Mouse (Mus musculus) stomach, postnatal 0 days (tissue): ENCODE data around the gene Ifrd2. TPM values are rescaled to one million over a fixed set of nuclear protein-coding genes. Genes with fewer than 3 reads are reported as not detected.

Experiments used
- ATAC-seq: fragments of 200-750 bp; cut with Nextera tagmentation; 2 replicates; pipeline ENCODE4 v1.8.0; 2017; ENCODE audit not compliant: low FRiP score, low TSS enrichment
- DNase-seq: peaks from one replicate; pipeline ENCODE4 v3.0.0-alpha.2; 2016; ENCODE audit warnings: low spot score
- H3K27ac ChIP-seq: fragments of 300-500 bp; sonication (generic); replicated peaks from 2 replicates; pipeline ENCODE4 v1.5.1; 2014; ENCODE audit warnings: mild to moderate bottlenecking, control low read depth
- H3K27me3 ChIP-seq: fragments of 300-500 bp; sonication (generic); 2 replicates; pipeline ENCODE4 v1.6.1; 2014; ENCODE audit warnings: low read length; ENCODE audit not compliant: control insufficient read depth, insufficient read depth
- H3K36me3 ChIP-seq: fragments of 300-500 bp; sonication (generic); 2 replicates; pipeline ENCODE4 v1.6.1; 2014; ENCODE audit warnings: low read length, mixed read lengths; ENCODE audit not compliant: control insufficient read depth, insufficient read depth
- H3K4me1 ChIP-seq: fragments of 300-500 bp; sonication (generic); replicated peaks from 2 replicates; pipeline ENCODE4 v1.6.1; 2014; ENCODE audit warnings: antibody characterized with exemption; ENCODE audit not compliant: control insufficient read depth, insufficient read depth
- H3K4me2 ChIP-seq: fragments of 300-500 bp; sonication (generic); replicated peaks from 2 replicates; pipeline ENCODE4 v1.6.1; 2014; ENCODE audit warnings: low read depth, mild to moderate bottlenecking, control low read depth, moderate library complexity
- H3K4me3 ChIP-seq: fragments of 300-500 bp; sonication (generic); 2 replicates; pipeline ENCODE4 v1.5.1; 2014; ENCODE audit warnings: low read depth, low read length, control low read depth
- H3K9ac ChIP-seq: fragments of 300-500 bp; sonication (generic); 2 replicates; pipeline ENCODE4 v1.6.1; 2014; ENCODE audit warnings: mild to moderate bottlenecking, low read length, control low read depth, mixed read lengths
- H3K9me3 ChIP-seq: fragments of 300-500 bp; sonication (generic); 2 replicates; pipeline ENCODE4 v1.6.1; 2016; ENCODE audit warnings: low read length; ENCODE audit not compliant: control insufficient read depth
- CTCF ChIP-seq: IDR thresholded peaks from 2 replicates; pipeline ENCODE4 v1.5.1; 2016; ENCODE audit warnings: antibody characterized with exemption, low read depth, mild to moderate bottlenecking, moderate library complexity
- EP300 ChIP-seq: optimal IDR thresholded peaks from 2 replicates; pipeline ENCODE3; 2016; ENCODE audit warnings: antibody characterized with exemption
- WGBS: fragments of 180-500 bp; shearing (Covaris S2); extraction: QIAGEN DNeasy Blood & Tissue Kit; methylation state at CpG from one replicate; pipeline ENCODE4 v1.1.7; 2014; 5-methylcytosine and 5-hydroxymethylcytosine counted together
- polyA plus RNA-seq: library from polyadenylated mRNA; unstranded; fragments of >200 nt; fragmentation: Nextera tagmentation; extraction: Ambion mirVana; gene quantifications from 2 replicates; pipeline ENCODE4 v1.2.1, GENCODE M21; 2015

The Ifrd2 gene
- polyA plus RNA-seq, 1 experiment from 2014 or later: 35.5 TPM

DNA sequence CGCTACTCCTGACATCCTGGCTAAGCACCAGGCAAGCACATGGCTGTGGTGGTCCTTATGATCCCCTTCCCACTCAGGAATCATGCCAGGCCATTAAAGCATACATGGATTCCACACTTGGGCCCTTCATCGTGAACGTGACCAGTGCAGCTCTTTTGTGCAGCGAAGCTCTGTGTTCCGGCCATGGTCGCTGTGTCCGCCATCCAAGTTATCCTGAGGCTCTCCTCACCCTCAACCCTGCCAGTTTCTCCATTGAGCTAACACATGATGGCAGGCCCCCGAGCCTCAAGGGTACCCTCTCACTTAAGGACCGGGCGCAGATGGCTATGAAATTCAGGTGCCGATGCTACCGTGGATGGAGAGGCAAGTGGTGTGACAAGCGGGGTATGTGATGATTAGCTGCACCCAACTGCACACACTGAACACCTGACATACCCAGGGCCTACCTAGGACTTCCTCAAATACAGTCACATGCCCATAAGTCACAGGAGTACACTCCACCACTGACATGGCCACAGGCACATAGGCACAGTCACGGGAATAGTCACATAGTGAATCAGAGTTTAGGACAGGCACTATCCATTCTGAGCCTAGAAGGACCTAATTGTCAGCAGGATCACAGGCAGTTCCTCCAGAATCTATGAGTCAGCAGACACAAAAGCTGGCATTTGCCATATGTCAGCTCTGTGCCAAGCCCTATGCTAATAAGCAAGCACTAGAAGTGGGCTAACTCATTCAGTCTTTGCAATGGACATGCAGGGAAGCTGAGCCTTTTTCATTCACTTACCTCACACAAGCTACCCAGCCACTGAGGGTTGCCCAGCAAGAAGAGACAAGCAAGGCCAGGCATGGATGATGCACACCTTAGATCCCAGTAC lies 8.2 kb upstream of the Ifrd2 start:
- Histone ChIP-seq H3K27me3 (no peaks in the 10 kb centered on the region), H3K27ac (peak overlapping the region; percentile 96), H3K4me1 (peaks cover 8% of the 10 kb centered on the region), H3K4me3 (no peak overlapping the region), H3K4me2 (no peak overlapping the region), H3K36me3 (no peaks in the 10 kb centered on the region), H3K9me3 (no peaks in the 10 kb centered on the region), H3K9ac (peak overlapping the region; percentile 23)
- TF ChIP-seq EP300: no peak
- no peak for TF ChIP-seq CTCF
- DNase-seq: no peak
- ATAC-seq: no peak
- 91% methylated on average over 14 of the region's 14 CpGs for WGBS

DNA sequence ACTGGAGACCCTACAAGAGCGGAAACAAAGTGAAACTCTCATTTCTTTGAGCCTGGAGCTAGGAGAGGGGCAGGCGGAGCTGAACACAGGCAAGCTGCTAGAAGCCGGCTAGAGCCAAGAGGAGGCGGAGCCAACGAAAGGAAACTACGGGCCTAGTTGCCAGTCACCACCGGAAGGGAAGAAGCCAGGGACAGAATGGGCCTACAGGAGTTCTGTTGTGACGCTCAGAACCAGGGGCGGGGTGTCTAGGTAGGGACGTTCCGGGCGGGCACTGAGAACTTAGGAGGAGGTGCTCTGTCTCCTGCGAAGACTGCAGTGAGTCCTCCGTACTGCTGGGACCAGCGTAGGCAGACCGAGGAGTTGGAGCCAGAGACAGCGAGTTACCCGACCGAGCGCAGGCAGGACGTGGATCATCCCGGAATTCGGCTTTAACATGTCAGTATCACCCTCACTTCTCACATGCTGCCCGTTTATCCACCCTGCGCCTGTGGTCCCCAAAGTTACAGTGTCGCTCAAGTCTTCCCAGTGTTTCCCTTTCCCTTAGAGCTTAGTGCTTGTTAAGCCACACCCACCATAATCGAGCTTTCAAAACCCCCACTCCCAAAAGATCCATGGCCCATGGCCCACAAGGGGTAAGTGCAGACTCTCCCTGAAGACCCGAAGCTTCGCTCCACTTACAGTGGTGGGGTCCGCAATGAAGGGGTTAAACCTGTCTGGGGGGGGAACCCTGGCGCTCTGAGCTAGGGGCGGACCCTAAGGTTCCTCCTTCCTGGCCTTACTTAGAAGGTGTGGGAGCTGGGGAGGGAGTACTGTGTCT lies 6.7 kb upstream of the Ifrd2 start, which contains the start of gene Hyal3:
Gene Hyal3 (plus strand): TSS at position 318 of the 817 bp plus-strand sequence.
- DNase-seq: peak; percentile 92
- WGBS: 1% methylated on average over 32 of the region's 32 CpGs
- peak; percentile 2; the same call in 1 of the 2 replicates for TF ChIP-seq CTCF
- no peak for TF ChIP-seq EP300
- peak; percentile 75 for ATAC-seq
- peaks cover 8% of the 10 kb centered on the region for H3K4me1 ChIP-seq
- H3K9ac ChIP-seq: peak within 1 kb of the TSS; percentile 77
- H3K27ac ChIP-seq: peak within 1 kb of the TSS; percentile 96
- H3K36me3 ChIP-seq: no peaks in the 10 kb centered on the region
- peak within 1 kb of the TSS; percentile 60 for H3K4me3 ChIP-seq
- no peaks in the 10 kb centered on the region for H3K9me3 ChIP-seq
- H3K4me2 ChIP-seq: peak within 1 kb of the TSS; percentile 92
- H3K27me3 ChIP-seq: no peaks in the 10 kb centered on the region

DNA sequence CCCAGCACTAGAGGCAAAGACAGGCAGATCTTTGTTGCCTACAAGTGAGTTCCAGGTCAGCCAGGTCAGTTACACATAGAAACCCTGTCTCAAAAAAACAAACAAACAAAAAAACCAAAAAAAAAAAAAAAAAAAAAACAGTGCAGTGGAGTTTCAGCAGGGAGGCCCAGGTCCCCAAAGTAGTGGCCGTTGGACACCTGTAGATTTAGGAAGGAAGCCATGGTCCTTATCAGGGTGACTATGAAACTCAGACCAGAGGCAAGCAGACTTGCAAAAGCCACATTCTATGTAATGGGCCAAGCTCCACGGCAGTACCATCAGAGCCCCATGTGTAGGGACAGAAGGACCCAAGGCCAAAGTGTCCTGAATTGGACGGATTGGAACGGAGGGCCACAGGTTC lies 5.9 kb upstream of the Ifrd2 start:
- DNase-seq (no peak), ATAC-seq (no peak)
- 59% methylated on average over 4 of the region's 4 CpGs for WGBS
- Histone ChIP-seq H3K4me2 (peak overlapping the region; percentile 92), H3K4me1 (peaks cover 5% of the 10 kb centered on the region; the same call in 1 of the 2 replicates), H3K27me3 (no peaks in the 10 kb centered on the region), H3K27ac (peak overlapping the region; percentile 96), H3K9me3 (no peaks in the 10 kb centered on the region), H3K9ac (peak overlapping the region; percentile 77), H3K4me3 (peak overlapping the region; percentile 60), H3K36me3 (no peaks in the 10 kb centered on the region)
- TF ChIP-seq CTCF (no peak), EP300 (no peak)

DNA sequence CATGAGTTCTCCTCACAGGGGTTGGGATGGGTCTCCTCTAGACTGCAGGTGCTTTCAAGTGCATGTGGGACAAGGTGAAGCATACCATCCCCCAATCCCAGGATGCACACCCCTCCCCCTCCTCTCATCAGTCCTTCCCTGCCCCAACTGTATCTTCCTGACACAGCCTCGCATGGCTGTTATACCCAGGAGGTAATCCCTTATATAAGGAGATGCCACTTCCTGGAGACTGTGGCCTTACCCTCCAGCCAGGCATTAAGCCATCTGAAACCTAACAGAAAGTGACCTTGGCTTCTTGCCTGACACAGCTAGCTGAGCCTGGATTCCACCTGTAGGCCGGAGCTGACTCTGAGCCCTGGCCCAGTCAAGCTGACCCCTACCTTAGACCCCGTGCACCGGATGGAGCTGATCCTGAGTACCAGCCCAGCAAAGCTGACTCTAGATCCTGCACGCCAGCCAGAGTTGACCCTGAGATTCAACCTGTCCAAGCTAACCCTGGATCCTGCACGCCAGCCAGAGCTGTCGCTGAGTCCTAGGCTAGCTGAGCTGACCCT lies 4.9 kb upstream of the Ifrd2 start:
- H3K36me3 ChIP-seq: no peaks in the 10 kb centered on the region
- ATAC-seq (no peak), DNase-seq (no peak)
- H3K9ac ChIP-seq: no peak overlapping the region
- H3K9me3 ChIP-seq: no peaks in the 10 kb centered on the region
- H3K4me2 ChIP-seq: no peak overlapping the region
- WGBS: 89% methylated on average over 7 of the region's 7 CpGs
- peaks cover 5% of the 10 kb centered on the region; the same call in 1 of the 2 replicates for H3K4me1 ChIP-seq
- H3K4me3 ChIP-seq: no peak overlapping the region
- 0 out of 2 replicates have a peak overlapping the region, but pooled peaks have one; percentile 24 for H3K27ac ChIP-seq
- no peaks in the 10 kb centered on the region for H3K27me3 ChIP-seq
- no peak for TF ChIP-seq CTCF
- TF ChIP-seq EP300: no peak

DNA sequence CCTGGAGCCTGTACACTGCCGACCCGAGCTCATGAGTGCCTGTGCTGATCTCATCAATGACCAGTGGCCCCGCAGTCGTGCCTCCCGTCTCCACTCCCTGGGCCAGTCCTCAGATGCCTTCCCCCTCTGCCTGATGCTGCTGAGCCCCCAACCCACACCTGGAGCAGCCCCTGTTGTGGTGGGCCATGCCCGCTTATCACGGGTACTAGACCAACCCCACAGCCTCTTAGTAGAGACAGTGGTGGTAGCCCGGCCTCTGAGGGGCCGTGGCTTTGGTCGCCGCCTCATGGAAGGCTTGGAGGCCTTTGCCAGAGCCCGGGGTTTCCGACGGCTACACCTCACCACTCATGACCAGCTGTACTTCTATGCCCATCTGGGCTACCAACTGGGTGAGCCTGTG lies 4.3 kb upstream of the Ifrd2 start:
- WGBS: 87% methylated on average over 14 of the region's 14 CpGs
- Histone ChIP-seq H3K9ac (no peak overlapping the region), H3K27ac (no peak overlapping the region), H3K4me2 (no peak overlapping the region), H3K4me3 (no peak overlapping the region), H3K27me3 (no peaks in the 10 kb centered on the region), H3K4me1 (peaks cover 3% of the 10 kb centered on the region), H3K9me3 (no peaks in the 10 kb centered on the region), H3K36me3 (no peaks in the 10 kb centered on the region)
- DNase-seq (no peak), ATAC-seq (no peak)
- TF ChIP-seq EP300 (no peak), CTCF (no peak)
